Mouse (Mus musculus): ENCODE measurements around the gene Tmem117. TPM values are rescaled to one million over a fixed set of nuclear protein-coding genes. Genes with fewer than 3 reads are reported as not detected.

The Tmem117 gene
- polyA plus RNA-seq, 1 experiment: 0.65 TPM

DNA sequence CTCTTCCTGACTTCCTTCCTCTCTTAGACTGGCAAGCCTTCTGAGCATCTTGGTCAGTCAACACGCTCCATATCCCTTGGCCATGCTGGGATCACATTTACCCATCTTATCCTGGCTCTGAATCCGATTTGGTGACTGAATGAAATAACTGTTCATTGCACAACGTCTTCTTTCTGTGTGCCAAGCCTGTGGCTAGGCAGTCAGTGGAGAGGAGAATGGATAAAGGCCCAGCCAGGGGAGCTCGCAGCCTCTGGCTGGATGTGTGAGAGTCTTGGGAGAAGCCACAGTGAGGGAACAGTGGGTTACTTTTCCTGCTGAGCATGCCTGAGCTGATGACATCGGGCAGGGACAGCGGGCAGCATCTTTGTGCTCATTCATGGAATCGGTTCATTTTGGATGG lies 55.2 kb downstream of the Tmem117 start:
- H3K4me3 ChIP-seq (ENCODE audit: control insufficient read depth, low read depth, low read length): no peak overlapping the region
- TF ChIP-seq CTCF (IDR thresholded peaks at IDR 0.05; ENCODE audit: control insufficient read depth, insufficient read depth, insufficient replicate concordance, low read depth, low read length) (no peak), POLR2A (IDR thresholded peaks at IDR 0.05; ENCODE audit: control insufficient read depth, low read depth, low read length) (no peak)
- no peaks in the 10 kb centered on the region for H3K4me1 ChIP-seq (ENCODE audit: control insufficient read depth, insufficient read depth, low read length)
- H3K36me3 ChIP-seq (ENCODE audit: control insufficient read depth, insufficient read depth, low read length): no peaks in the 10 kb centered on the region
- H3K27ac ChIP-seq (ENCODE audit: control insufficient read depth, insufficient read depth, low read depth, low read length): no peak overlapping the region
- no peaks in the 10 kb centered on the region for H3K27me3 ChIP-seq (ENCODE audit: control insufficient read depth, insufficient read depth, low read length)

- no peaks in the 10 kb centered on the region for H3K27me3 ChIP-seq (ENCODE audit: control insufficient read depth, insufficient read depth, low read length)
- no peaks in the 10 kb centered on the region for H3K4me1 ChIP-seq (ENCODE audit: control insufficient read depth, insufficient read depth, low read length)
- TF ChIP-seq POLR2A (IDR thresholded peaks at IDR 0.05; ENCODE audit: control insufficient read depth, low read depth, low read length) (no peak), CTCF (IDR thresholded peaks at IDR 0.05; ENCODE audit: control insufficient read depth, insufficient read depth, insufficient replicate concordance, low read depth, low read length) (no peak)
- no peak overlapping the region for H3K27ac ChIP-seq (ENCODE audit: control insufficient read depth, insufficient read depth, low read depth, low read length)
- H3K4me3 ChIP-seq (ENCODE audit: control insufficient read depth, low read depth, low read length): no peak overlapping the region
- H3K36me3 ChIP-seq (ENCODE audit: control insufficient read depth, insufficient read depth, low read length): no peaks in the 10 kb centered on the region
Observed at GRCm38 (mm10) chr15:94687176-94687575, 58.1 kb downstream of the Tmem117 start.

DNA sequence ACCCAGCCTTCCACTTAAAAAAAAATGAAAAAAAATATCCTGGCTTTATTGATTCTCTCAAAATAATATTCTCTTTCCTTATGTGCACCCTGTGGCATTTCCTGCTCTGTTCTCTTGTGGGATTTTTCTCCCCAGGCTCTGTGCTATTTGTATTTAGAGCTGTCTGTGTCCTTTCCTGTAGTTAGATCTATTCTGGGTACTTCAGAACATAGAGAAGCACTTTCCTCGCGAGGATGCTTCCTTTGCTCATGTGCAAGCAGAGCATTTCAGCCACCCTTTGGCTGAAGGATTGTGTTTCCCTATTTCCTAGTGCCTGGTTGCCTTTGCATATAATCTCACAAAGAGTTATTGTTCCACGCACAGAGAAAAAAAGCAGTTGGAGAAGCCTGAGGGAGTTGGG lies 58.6 kb downstream of the Tmem117 start:
- Histone ChIP-seq H3K27me3 (ENCODE audit: control insufficient read depth, insufficient read depth, low read length) (no peaks in the 10 kb centered on the region), H3K4me1 (ENCODE audit: control insufficient read depth, insufficient read depth, low read length) (no peaks in the 10 kb centered on the region), H3K27ac (ENCODE audit: control insufficient read depth, insufficient read depth, low read depth, low read length) (no peak overlapping the region), H3K4me3 (ENCODE audit: control insufficient read depth, low read depth, low read length) (no peak overlapping the region), H3K36me3 (ENCODE audit: control insufficient read depth, insufficient read depth, low read length) (no peaks in the 10 kb centered on the region)
- TF ChIP-seq CTCF (IDR thresholded peaks at IDR 0.05; ENCODE audit: control insufficient read depth, insufficient read depth, insufficient replicate concordance, low read depth, low read length) (no peak), POLR2A (IDR thresholded peaks at IDR 0.05; ENCODE audit: control insufficient read depth, low read depth, low read length) (no peak)

DNA sequence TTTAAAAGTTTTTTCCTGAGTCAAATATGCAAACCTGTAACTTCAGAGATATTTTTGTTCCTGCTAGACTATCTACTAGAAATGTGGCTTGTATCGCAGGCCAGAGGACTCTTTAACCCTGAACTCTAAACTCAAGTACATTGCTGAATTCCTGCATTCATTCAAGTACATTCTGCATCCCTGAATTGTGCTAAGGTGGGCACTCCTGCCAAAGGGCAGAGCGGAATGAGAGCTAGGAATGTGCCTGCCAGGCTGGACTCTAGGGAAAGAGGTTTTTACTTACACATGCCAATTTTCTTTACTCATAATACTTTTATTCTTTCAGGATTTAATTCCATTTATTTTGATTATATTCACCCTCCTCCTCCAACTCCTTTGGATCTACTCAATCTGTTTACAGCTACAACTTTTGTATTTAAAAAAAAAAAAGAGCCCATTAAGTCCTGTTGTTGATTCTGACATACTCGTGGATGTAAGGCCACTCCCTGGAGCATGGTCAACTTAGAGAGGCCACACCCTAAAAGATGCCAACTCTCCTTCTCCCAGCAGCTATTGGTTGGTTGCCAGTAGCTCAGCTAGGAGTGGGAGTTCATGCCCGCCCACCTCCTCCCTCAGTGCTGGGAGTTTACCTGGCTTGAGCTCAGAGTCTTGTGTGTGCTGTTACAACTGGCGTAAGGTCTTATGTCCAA lies 60.3 kb downstream of the Tmem117 start:
- TF ChIP-seq CTCF (IDR thresholded peaks at IDR 0.05; ENCODE audit: control insufficient read depth, insufficient read depth, insufficient replicate concordance, low read depth, low read length): no peak
- no peak for TF ChIP-seq POLR2A (IDR thresholded peaks at IDR 0.05; ENCODE audit: control insufficient read depth, low read depth, low read length)
- H3K36me3 ChIP-seq (ENCODE audit: control insufficient read depth, insufficient read depth, low read length): no peaks in the 10 kb centered on the region
- no peaks in the 10 kb centered on the region for H3K27me3 ChIP-seq (ENCODE audit: control insufficient read depth, insufficient read depth, low read length)
- H3K27ac ChIP-seq (ENCODE audit: control insufficient read depth, insufficient read depth, low read depth, low read length): no peak overlapping the region
- no peaks in the 10 kb centered on the region for H3K4me1 ChIP-seq (ENCODE audit: control insufficient read depth, insufficient read depth, low read length)
- H3K4me3 ChIP-seq (ENCODE audit: control insufficient read depth, low read depth, low read length): no peak overlapping the region

DNA sequence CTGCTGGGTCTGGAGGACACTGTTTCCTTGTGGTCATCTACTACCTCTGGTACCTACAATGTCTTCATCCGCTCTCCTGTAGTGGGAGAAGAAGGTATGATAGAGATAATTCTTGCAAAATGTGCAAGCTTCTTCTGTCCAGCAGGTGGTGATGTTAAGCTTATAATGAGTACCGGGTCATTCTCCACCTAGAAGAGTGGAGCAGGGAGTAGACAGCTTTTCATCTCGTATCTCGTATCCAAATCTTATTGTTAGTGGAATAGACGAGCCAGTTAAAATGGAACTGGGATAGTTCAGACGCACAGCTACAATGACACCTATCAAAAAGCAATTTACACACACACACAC lies 60.8 kb downstream of the Tmem117 start:
- Histone ChIP-seq H3K4me3 (ENCODE audit: control insufficient read depth, low read depth, low read length) (no peak overlapping the region), H3K27me3 (ENCODE audit: control insufficient read depth, insufficient read depth, low read length) (no peaks in the 10 kb centered on the region), H3K27ac (ENCODE audit: control insufficient read depth, insufficient read depth, low read depth, low read length) (no peak overlapping the region), H3K36me3 (ENCODE audit: control insufficient read depth, insufficient read depth, low read length) (no peaks in the 10 kb centered on the region), H3K4me1 (ENCODE audit: control insufficient read depth, insufficient read depth, low read length) (no peaks in the 10 kb centered on the region)
- TF ChIP-seq CTCF (IDR thresholded peaks at IDR 0.05; ENCODE audit: control insufficient read depth, insufficient read depth, insufficient replicate concordance, low read depth, low read length) (no peak), POLR2A (IDR thresholded peaks at IDR 0.05; ENCODE audit: control insufficient read depth, low read depth, low read length) (no peak)

DNA sequence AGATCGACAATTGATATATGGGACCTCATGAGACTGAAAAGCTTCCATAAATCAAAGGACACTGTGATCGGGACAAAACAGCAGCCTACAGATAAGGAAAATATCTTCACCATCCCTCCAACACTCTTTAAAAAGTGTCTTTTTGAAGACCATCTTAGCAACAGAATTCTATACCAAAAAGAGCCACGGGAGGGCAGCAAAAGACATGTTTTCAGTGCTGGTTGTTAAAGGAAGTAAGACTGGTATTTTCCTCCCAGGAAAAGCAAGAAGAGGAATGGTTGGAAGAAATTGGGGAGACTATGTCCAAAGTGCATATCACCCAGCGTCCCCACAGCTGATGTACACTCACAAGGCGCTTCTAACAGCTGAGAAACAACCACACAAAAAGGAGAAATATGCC lies 93.7 kb downstream of the Tmem117 start:
- no peaks in the 10 kb centered on the region for H3K36me3 ChIP-seq (ENCODE audit: control insufficient read depth, insufficient read depth, low read length)
- no peak overlapping the region for H3K4me3 ChIP-seq (ENCODE audit: control insufficient read depth, low read depth, low read length)
- no peaks in the 10 kb centered on the region for H3K4me1 ChIP-seq (ENCODE audit: control insufficient read depth, insufficient read depth, low read length)
- TF ChIP-seq POLR2A (IDR thresholded peaks at IDR 0.05; ENCODE audit: control insufficient read depth, low read depth, low read length): no peak
- no peak for TF ChIP-seq CTCF (IDR thresholded peaks at IDR 0.05; ENCODE audit: control insufficient read depth, insufficient read depth, insufficient replicate concordance, low read depth, low read length)
- no peak overlapping the region for H3K27ac ChIP-seq (ENCODE audit: control insufficient read depth, insufficient read depth, low read depth, low read length)
- no peaks in the 10 kb centered on the region for H3K27me3 ChIP-seq (ENCODE audit: control insufficient read depth, insufficient read depth, low read length)

DNA sequence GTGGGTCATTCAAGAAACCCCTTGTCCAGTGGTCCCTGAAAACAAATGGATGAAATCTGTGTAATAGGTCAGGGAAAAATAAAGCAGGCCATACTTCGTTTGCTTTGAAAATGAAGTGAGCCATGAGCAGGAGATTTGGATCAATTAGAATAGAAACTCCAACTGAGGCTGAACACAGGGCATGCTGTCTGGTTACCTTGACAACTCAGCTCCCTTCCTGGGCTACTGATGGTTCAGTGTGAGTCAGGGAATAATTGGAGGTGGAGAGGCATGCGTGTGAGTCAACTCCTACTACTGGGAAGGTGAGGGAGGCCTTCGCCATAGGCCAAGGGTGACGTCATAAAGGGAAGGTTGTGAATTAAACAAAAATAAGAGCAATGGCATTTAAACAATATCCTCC lies 103.1 kb downstream of the Tmem117 start:
- Histone ChIP-seq H3K27ac (ENCODE audit: control insufficient read depth, insufficient read depth, low read depth, low read length) (no peak overlapping the region), H3K36me3 (ENCODE audit: control insufficient read depth, insufficient read depth, low read length) (no peaks in the 10 kb centered on the region), H3K27me3 (ENCODE audit: control insufficient read depth, insufficient read depth, low read length) (no peaks in the 10 kb centered on the region), H3K4me3 (ENCODE audit: control insufficient read depth, low read depth, low read length) (no peak overlapping the region), H3K4me1 (ENCODE audit: control insufficient read depth, insufficient read depth, low read length) (no peaks in the 10 kb centered on the region)
- TF ChIP-seq CTCF (IDR thresholded peaks at IDR 0.05; ENCODE audit: control insufficient read depth, insufficient read depth, insufficient replicate concordance, low read depth, low read length) (no peak), POLR2A (IDR thresholded peaks at IDR 0.05; ENCODE audit: control insufficient read depth, low read depth, low read length) (no peak)

GRCm38 (mm10) chr15:94769227-94769626 lies 140.2 kb downstream of the Tmem117 start:
- Histone ChIP-seq H3K36me3 (ENCODE audit: control insufficient read depth, insufficient read depth, low read length) (no peaks in the 10 kb centered on the region), H3K27ac (ENCODE audit: control insufficient read depth, insufficient read depth, low read depth, low read length) (no peak overlapping the region), H3K4me3 (ENCODE audit: control insufficient read depth, low read depth, low read length) (no peak overlapping the region), H3K27me3 (ENCODE audit: control insufficient read depth, insufficient read depth, low read length) (no peaks in the 10 kb centered on the region), H3K4me1 (ENCODE audit: control insufficient read depth, insufficient read depth, low read length) (no peaks in the 10 kb centered on the region)
- no peak for TF ChIP-seq CTCF (IDR thresholded peaks at IDR 0.05; ENCODE audit: control insufficient read depth, insufficient read depth, insufficient replicate concordance, low read depth, low read length)
- TF ChIP-seq POLR2A (IDR thresholded peaks at IDR 0.05; ENCODE audit: control insufficient read depth, low read depth, low read length): no peak

Measured in testis, adult 2 months (tissue).